In genomic region chr10:3597760-3598159, GRCm38 (mm10) we compare ENCODE assay signal across 27 mouse cellular contexts. TPM values are rescaled to one million over a fixed set of nuclear protein-coding genes. Genes with fewer than 3 reads are reported as not detected.
"Had no signal": no experiment of that assay in that cellular context is flagged by ENCODE, and none has a peak within 500 bp of the region (broad histone marks: within the 10 kb centered on the region; RNA-seq: fewer than 3 reads in every experiment).

No protein-coding gene starts in this region.

- H3K9me3 ChIP-seq: hindbrain, embryonic 13.5 days; hindbrain, embryonic 15.5 days; kidney, embryonic 15.5 days; limb, embryonic 15.5 days; liver, embryonic 12.5 days had no signal

- H3K36me3 ChIP-seq: hindbrain, embryonic 13.5 days; hindbrain, embryonic 15.5 days; kidney, embryonic 15.5 days; limb, embryonic 13.5 days; limb, embryonic 15.5 days; liver, embryonic 12.5 days had no signal

- H3K9ac ChIP-seq: hindbrain, embryonic 13.5 days; hindbrain, embryonic 15.5 days; kidney, embryonic 15.5 days; limb, embryonic 13.5 days; limb, embryonic 15.5 days; liver, embryonic 12.5 days; liver, embryonic 14.5 days had no signal

- H3K4me3 ChIP-seq: hindbrain, embryonic 13.5 days; hindbrain, embryonic 15.5 days; kidney, embryonic 15.5 days; limb, embryonic 13.5 days; limb, embryonic 15.5 days; liver, embryonic 12.5 days had no signal

- H3K27ac ChIP-seq: hindbrain, embryonic 13.5 days; hindbrain, embryonic 15.5 days; hindbrain, postnatal 0 days; kidney, embryonic 15.5 days; kidney, postnatal 0 days; limb, embryonic 13.5 days; limb, embryonic 15.5 days; liver, embryonic 12.5 days; liver, embryonic 14.5 days had no signal

- ATAC-seq: hindbrain, postnatal 0 days; intestine, embryonic 16.5 days; liver, embryonic 12.5 days had no signal

- DNase-seq: gastrocnemius, postnatal 14 days; gastrocnemius, postnatal 36 days; kidney, adult 11 months; kidney, adult 2 months; kidney, adult 9 months; kidney, postnatal 14 days; kidney, postnatal 36 days; layer of hippocampus, adult 9-11 months; layer of hippocampus, postnatal 36 days; left cerebral cortex, postnatal 4 days had no signal

- H3K27me3 ChIP-seq: hindbrain, embryonic 13.5 days; hindbrain, embryonic 15.5 days; kidney, embryonic 15.5 days; limb, embryonic 13.5 days; limb, embryonic 15.5 days; liver, embryonic 12.5 days had no signal

- H3K4me1 ChIP-seq: hindbrain, embryonic 13.5 days; hindbrain, embryonic 15.5 days; kidney, embryonic 15.5 days; limb, embryonic 13.5 days; limb, embryonic 15.5 days; liver, embryonic 12.5 days had no signal

- H3K4me2 ChIP-seq: heart, embryonic 11.5 days; hindbrain, embryonic 13.5 days; hindbrain, embryonic 15.5 days; kidney, embryonic 15.5 days; limb, embryonic 13.5 days; limb, embryonic 15.5 days; liver, embryonic 12.5 days had no signal

RNA-seq across cellular contexts. Expression of gene Iyd, which starts 57.7 kb away (rescaled TPM):
- total RNA-seq: gastrocnemius, adult 8-10 months; gastrocnemius, postnatal 14 days; gastrocnemius, postnatal 36 days; heart, adult 18-20 months; hematopoietic stem cell, adult 5-6 weeks; left cerebral cortex, adult 18-20 months had no signal
- polyA plus RNA-seq: hindbrain, embryonic 11.5 days; limb, embryonic 11.5 days had no signal
